Mouse (Mus musculus): ENCODE results near the gene Prlh. TPM values are rescaled to one million over a fixed set of nuclear protein-coding genes. Genes with fewer than 3 reads are reported as not detected.

The Prlh gene
- total RNA-seq (2014; rRNA removed) = not detected in 2 replicates
- polyA plus RNA-seq (2015; fragmentation: Nextera tagmentation; extraction: Ambion mirVana) = 1.5 and 1.8 TPM in 2 replicates

DNA sequence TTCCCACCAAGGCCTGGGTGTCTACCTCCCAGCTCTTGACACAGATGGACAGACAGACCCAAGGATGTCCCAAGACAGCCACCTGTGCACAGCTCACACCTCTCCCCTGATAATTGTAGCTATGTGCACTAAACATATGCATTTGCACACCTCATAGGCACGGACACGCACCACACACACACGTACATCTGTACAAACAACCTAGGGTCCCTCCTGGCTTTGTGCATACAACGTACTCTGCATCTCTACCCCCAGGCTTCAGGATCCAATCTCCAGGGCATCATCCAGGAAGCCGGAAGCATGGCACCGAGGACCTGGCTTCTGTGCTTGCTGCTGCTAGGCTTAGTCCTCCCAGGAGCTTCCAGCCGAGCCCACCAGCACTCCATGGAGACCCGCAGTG is at the start of gene Prlh:
Gene Prlh, plus strand, starts transcription at position 301 of the 400 bp plus-strand sequence.
- Histone ChIP-seq H3K9me3 (ENCODE audit: low read length) (no peaks in the 10 kb centered on the region), H3K4me1 (ENCODE audit: insufficient read depth, low read length) (no peaks in the 10 kb centered on the region), H3K27me3 (ENCODE audit: insufficient read depth, low read length) (no peaks in the 10 kb centered on the region), H3K27ac (no peak within 1 kb of the TSS), H3K9ac (replicated peaks; ENCODE audit: low read length) (no peak within 1 kb of the TSS), H3K4me2 (ENCODE audit: low read depth, low read length) (no peak within 1 kb of the TSS), H3K4me3 (ENCODE audit: low read length) (no peak within 1 kb of the TSS), H3K36me3 (ENCODE audit: insufficient read depth, low read length) (no peaks in the 10 kb centered on the region)
- DNase-seq (ENCODE audit: low spot score) (no peak), ATAC-seq (no peak)
- WGBS = 65% methylated on average over 8 of the region's 8 CpGs
- TF ChIP-seq CTCF (IDR thresholded peaks at IDR 0.05; ENCODE audit: low read depth) = no peak

DNA sequence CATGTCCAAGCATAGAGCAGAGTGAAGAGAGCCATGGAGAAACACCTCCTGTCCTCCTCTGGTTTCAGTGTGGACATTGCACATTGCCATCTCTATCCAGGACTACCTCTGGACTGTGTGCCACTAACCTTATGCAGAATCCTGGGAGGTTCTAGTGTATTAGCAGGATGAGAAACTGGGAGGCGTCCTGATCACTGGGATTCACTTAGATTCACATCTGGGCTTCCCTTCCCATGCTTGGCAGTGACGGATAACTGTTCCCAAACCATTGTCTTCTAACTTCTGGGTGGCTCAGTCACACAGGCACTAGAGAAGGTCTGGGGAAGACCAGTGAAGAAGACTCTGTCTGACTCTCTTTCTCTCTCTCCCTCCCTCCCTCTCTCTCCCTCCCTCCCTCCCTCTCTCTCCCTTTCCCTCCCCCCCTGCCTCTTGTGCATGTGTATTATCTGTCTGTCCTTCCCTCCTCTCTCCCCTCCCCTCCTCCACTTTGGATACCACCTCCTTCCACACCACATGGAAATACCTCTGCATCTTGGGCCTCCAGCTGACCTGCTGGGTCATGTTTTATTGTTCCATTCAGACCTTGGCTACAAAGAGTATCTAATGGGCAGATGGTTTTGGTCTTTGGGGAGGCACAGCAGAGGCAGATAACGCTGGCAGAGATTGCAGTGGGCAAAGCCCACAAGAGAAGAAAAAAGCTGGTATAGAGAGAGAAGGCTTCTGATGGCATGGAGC is 49.5 kb upstream of the Prlh start:
- Histone ChIP-seq H3K9ac (replicated peaks; ENCODE audit: low read length) (no peak overlapping the region), H3K27ac (no peak overlapping the region), H3K4me2 (ENCODE audit: low read depth, low read length) (no peak overlapping the region), H3K36me3 (ENCODE audit: insufficient read depth, low read length) (no peaks in the 10 kb centered on the region), H3K27me3 (ENCODE audit: insufficient read depth, low read length) (no peaks in the 10 kb centered on the region), H3K4me1 (ENCODE audit: insufficient read depth, low read length) (peaks cover 5% of the 10 kb centered on the region; the same call in 1 of the 2 replicates), H3K9me3 (ENCODE audit: low read length) (no peaks in the 10 kb centered on the region), H3K4me3 (ENCODE audit: low read length) (no peak overlapping the region)
- ATAC-seq (no peak), DNase-seq (ENCODE audit: low spot score) (no peak)
- TF ChIP-seq CTCF (IDR thresholded peaks at IDR 0.05; ENCODE audit: low read depth) = no peak
- WGBS = 47% methylated on average over 3 of the region's 3 CpGs

- H3K4me2 ChIP-seq (ENCODE audit: low read depth, low read length) = no peak overlapping the region
- no peak for ATAC-seq
- no peaks in the 10 kb centered on the region for H3K9me3 ChIP-seq (ENCODE audit: low read length)
- H3K4me3 ChIP-seq (ENCODE audit: low read length) = no peak overlapping the region
- TF ChIP-seq CTCF (IDR thresholded peaks at IDR 0.05; ENCODE audit: low read depth) = no peak
- no peaks in the 10 kb centered on the region for H3K36me3 ChIP-seq (ENCODE audit: insufficient read depth, low read length)
- H3K27me3 ChIP-seq (ENCODE audit: insufficient read depth, low read length) = no peaks in the 10 kb centered on the region
- WGBS = 44% methylated on average over 8 of the region's 8 CpGs
- H3K4me1 ChIP-seq (ENCODE audit: insufficient read depth, low read length) = peaks cover 5% of the 10 kb centered on the region; the same call in 1 of the 2 replicates
- DNase-seq (ENCODE audit: low spot score) = peak; percentile 18
- H3K9ac ChIP-seq (replicated peaks; ENCODE audit: low read length) = no peak overlapping the region
- no peak overlapping the region for H3K27ac ChIP-seq
Observed at GRCm38 (mm10) chr1:90903971-90904458, 48.9 kb upstream of the Prlh start.

DNA sequence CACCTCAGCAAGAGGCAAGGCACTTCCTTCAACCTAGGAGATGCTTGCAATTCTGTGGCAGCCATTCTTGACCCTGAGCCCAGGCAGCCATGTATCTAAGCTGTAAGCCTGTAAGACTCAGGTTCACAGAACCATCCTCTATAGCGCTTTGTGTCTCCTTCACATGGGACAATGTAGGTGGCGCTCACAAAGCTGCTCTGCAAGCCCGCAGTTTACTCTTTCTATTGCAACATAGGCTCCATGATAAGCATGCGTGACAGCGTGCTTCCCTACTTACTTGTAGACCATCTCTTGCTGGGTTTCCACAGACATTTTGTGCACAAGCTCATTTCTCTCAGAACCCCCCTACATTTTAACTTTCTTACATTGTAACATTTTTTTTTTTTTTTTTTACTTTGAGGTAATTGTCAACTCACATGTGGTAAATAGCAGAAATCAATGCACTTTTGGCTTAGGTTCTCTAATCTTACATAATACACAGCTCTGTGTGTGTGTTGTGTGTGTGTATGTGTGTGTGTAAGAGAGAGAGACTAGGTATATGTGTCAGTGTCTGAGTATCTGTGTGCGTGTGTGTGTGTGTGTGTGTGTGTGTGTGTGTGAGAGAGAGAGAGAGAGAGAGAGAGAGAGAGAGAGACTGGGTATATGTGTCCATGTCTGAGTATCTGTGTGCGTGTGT is 48.0 kb upstream of the Prlh start:
- Histone ChIP-seq H3K4me2 (ENCODE audit: low read depth, low read length) (no peak overlapping the region), H3K27ac (no peak overlapping the region), H3K9me3 (ENCODE audit: low read length) (no peaks in the 10 kb centered on the region), H3K4me1 (ENCODE audit: insufficient read depth, low read length) (peaks cover 9% of the 10 kb centered on the region; the same call in 1 of the 2 replicates), H3K36me3 (ENCODE audit: insufficient read depth, low read length) (no peaks in the 10 kb centered on the region), H3K9ac (replicated peaks; ENCODE audit: low read length) (no peak overlapping the region), H3K27me3 (ENCODE audit: insufficient read depth, low read length) (no peaks in the 10 kb centered on the region), H3K4me3 (ENCODE audit: low read length) (no peak overlapping the region)
- DNase-seq (ENCODE audit: low spot score) = no peak
- no peak for ATAC-seq
- TF ChIP-seq CTCF (IDR thresholded peaks at IDR 0.05; ENCODE audit: low read depth) = no peak
- 86% methylated on average over 7 of the region's 7 CpGs for WGBS

DNA sequence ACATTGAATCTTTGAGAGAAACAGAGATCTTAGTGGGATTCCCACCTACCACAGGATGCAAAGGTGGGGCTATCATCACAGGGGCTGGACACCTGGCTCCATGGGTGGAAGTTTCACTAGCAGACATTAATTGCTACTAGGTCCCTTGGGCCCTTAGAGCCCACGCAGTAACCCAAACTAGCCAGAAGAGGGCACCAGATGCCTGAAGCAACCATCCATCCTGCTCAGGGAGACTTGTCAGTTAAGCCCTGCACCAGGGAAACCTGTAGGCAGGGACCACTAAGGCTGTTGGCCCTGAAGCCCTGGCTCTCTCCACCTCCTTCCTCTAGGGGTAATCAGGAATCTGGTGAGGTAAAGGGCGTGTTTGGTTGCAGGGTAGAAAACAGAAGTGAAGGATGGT is 46.6 kb upstream of the Prlh start:
- ATAC-seq = peak; percentile 55
- no peak overlapping the region for H3K9ac ChIP-seq (replicated peaks; ENCODE audit: low read length)
- no peaks in the 10 kb centered on the region for H3K27me3 ChIP-seq (ENCODE audit: insufficient read depth, low read length)
- no peak overlapping the region for H3K4me2 ChIP-seq (ENCODE audit: low read depth, low read length)
- peak; percentile 72 for DNase-seq (ENCODE audit: low spot score)
- H3K36me3 ChIP-seq (ENCODE audit: insufficient read depth, low read length) = no peaks in the 10 kb centered on the region
- H3K9me3 ChIP-seq (ENCODE audit: low read length) = no peaks in the 10 kb centered on the region
- peak; percentile 88 for TF ChIP-seq CTCF (IDR thresholded peaks at IDR 0.05; ENCODE audit: low read depth)
- no peak overlapping the region for H3K4me3 ChIP-seq (ENCODE audit: low read length)
- H3K27ac ChIP-seq = no peak overlapping the region
- H3K4me1 ChIP-seq (ENCODE audit: insufficient read depth, low read length) = peaks cover 9% of the 10 kb centered on the region; the same call in 1 of the 2 replicates
- WGBS = 18% methylated on average over 2 of the region's 2 CpGs

DNA sequence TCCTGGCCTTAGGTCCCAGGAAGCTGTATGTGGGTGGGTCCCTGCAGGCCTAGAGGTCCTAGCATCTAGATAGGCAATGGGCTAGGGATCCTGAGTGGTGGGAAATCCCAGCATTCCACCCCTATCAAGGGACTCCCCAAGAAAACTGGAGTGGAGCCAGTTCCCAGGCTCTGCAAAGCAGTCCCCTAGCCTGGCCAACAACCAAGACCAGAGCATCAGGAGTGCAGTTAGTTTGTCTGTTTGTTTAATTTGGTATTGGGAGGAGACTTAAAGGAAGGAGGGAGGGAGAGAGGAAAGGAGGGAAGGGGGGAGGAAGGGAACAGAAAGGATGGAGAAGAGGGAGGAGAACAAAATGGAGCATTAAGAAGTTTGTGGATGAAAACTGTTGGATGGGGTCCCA is 43.7 kb upstream of the Prlh start:
- Histone ChIP-seq H3K36me3 (ENCODE audit: insufficient read depth, low read length) (no peaks in the 10 kb centered on the region), H3K27me3 (ENCODE audit: insufficient read depth, low read length) (no peaks in the 10 kb centered on the region), H3K4me3 (ENCODE audit: low read length) (no peak overlapping the region), H3K9me3 (ENCODE audit: low read length) (no peaks in the 10 kb centered on the region), H3K4me1 (ENCODE audit: insufficient read depth, low read length) (peaks cover 4% of the 10 kb centered on the region; the same call in 1 of the 2 replicates), H3K9ac (replicated peaks; ENCODE audit: low read length) (no peak overlapping the region), H3K4me2 (ENCODE audit: low read depth, low read length) (peak overlapping the region; percentile 40; the same call in 1 of the 2 replicates), H3K27ac (no peak overlapping the region)
- ATAC-seq (0 out of 2 replicates have a peak, but pooled peaks have one; percentile 30), DNase-seq (ENCODE audit: low spot score) (peak; percentile 65)
- TF ChIP-seq CTCF (IDR thresholded peaks at IDR 0.05; ENCODE audit: low read depth) = no peak
